Mouse (Mus musculus): Measurements from ENCODE around the gene St3gal4.

Gene St3gal4

GRCm38 (mm10) chr9:35045756-35046155 lies 73.3 kb downstream of the St3gal4 start:
- DNase-seq, result no peak

- DNase-seq, result no peak
Observed at GRCm38 (mm10) chr9:35045031-35045531, 74.0 kb downstream of the St3gal4 start.

GRCm38 (mm10) chr9:35044458-35044857 lies 74.6 kb downstream of the St3gal4 start:
- no peak for DNase-seq

- no peak for DNase-seq
Observed at GRCm38 (mm10) chr9:35043619-35044018, 75.4 kb downstream of the St3gal4 start.

GRCm38 (mm10) chr9:35041493-35041892 lies 77.6 kb downstream of the St3gal4 start:
- DNase-seq, result no peak

GRCm38 (mm10) chr9:35039846-35040245 lies 79.2 kb downstream of the St3gal4 start:
- no peak for DNase-seq

GRCm38 (mm10) chr9:35038922-35039586 lies 80.0 kb downstream of the St3gal4 start:
- no peak for DNase-seq

- no peak for DNase-seq
Observed at GRCm38 (mm10) chr9:35035074-35035473, 84.0 kb downstream of the St3gal4 start.

GRCm38 (mm10) chr9:35032457-35032856 lies 86.6 kb downstream of the St3gal4 start:
- DNase-seq, result no peak

- DNase-seq, result no peak
Observed at GRCm38 (mm10) chr9:35030823-35031222, 88.2 kb downstream of the St3gal4 start.

- DNase-seq, result no peak
Observed at GRCm38 (mm10) chr9:35027382-35027997, 91.6 kb downstream of the St3gal4 start.

GRCm38 (mm10) chr9:35026897-35027311 lies 92.2 kb downstream of the St3gal4 start:
- DNase-seq, result no peak

- DNase-seq, result no peak
Observed at GRCm38 (mm10) chr9:35026311-35026710, 92.8 kb downstream of the St3gal4 start.

GRCm38 (mm10) chr9:35024591-35025496 lies 94.2 kb downstream of the St3gal4 start:
- no peak for DNase-seq

GRCm38 (mm10) chr9:35021744-35022143 lies 97.3 kb downstream of the St3gal4 start:
- DNase-seq, result no peak

- DNase-seq, result no peak
Observed at GRCm38 (mm10) chr9:35020015-35020653, 98.9 kb downstream of the St3gal4 start.

GRCm38 (mm10) chr9:35019372-35019771 lies 99.7 kb downstream of the St3gal4 start:
- DNase-seq, result no peak

- no peak for DNase-seq
Observed at GRCm38 (mm10) chr9:35018056-35018455, 101.0 kb downstream of the St3gal4 start.

- DNase-seq, result no peak
Observed at GRCm38 (mm10) chr9:35017563-35017962, 101.5 kb downstream of the St3gal4 start.

GRCm38 (mm10) chr9:35016762-35017161 lies 102.3 kb downstream of the St3gal4 start:
- peak; percentile 19 for DNase-seq

GRCm38 (mm10) chr9:35007697-35008341 lies 111.2 kb downstream of the St3gal4 start:
- DNase-seq, result no peak

- no peak for DNase-seq
Observed at GRCm38 (mm10) chr9:35004113-35004512, 115.0 kb downstream of the St3gal4 start.
